In the genomic region with DNA sequence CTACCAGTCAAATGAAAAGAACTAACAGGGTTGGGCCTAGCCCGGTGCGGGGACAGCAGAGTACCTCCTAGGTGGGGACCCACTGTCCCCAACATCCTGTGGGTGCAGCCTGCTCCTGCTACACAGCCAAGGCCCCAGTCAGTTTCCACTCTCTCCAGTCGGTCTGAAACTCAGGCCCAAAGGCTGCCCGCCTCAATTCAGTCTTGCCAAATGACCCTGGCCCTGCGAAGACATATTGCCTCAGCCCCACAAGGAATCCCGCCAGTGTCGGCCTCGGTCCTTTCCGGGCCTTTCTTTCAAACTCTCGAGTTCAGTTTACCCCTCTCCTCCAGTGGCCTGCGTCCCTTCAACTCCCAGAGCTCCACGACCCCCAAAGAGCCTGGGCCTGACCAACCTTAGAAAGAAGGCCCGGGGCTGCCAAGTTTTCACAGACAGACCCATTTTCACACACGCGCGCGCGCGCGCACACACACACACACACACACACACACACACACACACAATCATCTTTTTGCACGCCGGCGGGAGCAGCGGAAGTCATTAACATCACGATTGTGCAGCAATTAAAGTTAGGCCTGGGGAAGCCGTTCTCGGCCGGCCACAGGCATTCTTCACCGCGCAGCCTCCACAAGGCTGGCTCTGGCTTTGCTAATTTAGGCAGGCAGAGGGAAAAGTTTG, we compare ENCODE assay signal across 12 mouse cellular contexts. TPM values are rescaled to one million over a fixed set of nuclear protein-coding genes. Genes with fewer than 3 reads are reported as not detected.
DNase-seq lines count a peak whose midpoint lies in the region; ATAC-seq and TF ChIP-seq lines count a peak whose summit lies in the region.
"Had no signal": no experiment of that assay in that cellular context is flagged by ENCODE, and none has a peak within 500 bp of the region (broad histone marks: within the 10 kb centered on the region; RNA-seq: fewer than 3 reads in every experiment).

No protein-coding gene starts in this region.

- TF ChIP-seq EP300 in heart, adult 2 months (IDR thresholded peaks at IDR 0.05; ENCODE audit: insufficient read depth, low read depth, low read length), result no peak

- ATAC-seq in kidney, embryonic 14.5 days (ENCODE audit: low FRiP score, low TSS enrichment), result no peak

- H3K4me3 ChIP-seq in heart, adult 2 months, result no peak overlapping the region
- peak overlapping the region; percentile 17; the same call in 1 of the 2 replicates for H3K4me3 ChIP-seq in kidney, embryonic 14.5 days (ENCODE audit: low read length)
- H3K4me3 ChIP-seq: left cerebral cortex, adult 2 months; midbrain, embryonic 10.5 days had no signal

- WGBS in heart, adult 2 months, result 28% methylated on average over 30 of the region's 30 CpGs
- WGBS in kidney, embryonic 14.5 days, result 11% methylated on average over 30 of the region's 30 CpGs

- H3K9me3 ChIP-seq in kidney, embryonic 14.5 days (ENCODE audit: control insufficient read depth, low read length), result no peaks in the 10 kb centered on the region
- H3K9me3 ChIP-seq: midbrain, embryonic 10.5 days had no signal

- no peaks in the 10 kb centered on the region for H3K4me1 ChIP-seq in heart, adult 2 months (ENCODE audit: control insufficient read depth, insufficient read depth, low read length)
- H3K4me1 ChIP-seq in kidney, embryonic 14.5 days (ENCODE audit: control insufficient read depth, insufficient read depth, low read length), result peaks cover 75% of the 10 kb centered on the region

- no peak for TF ChIP-seq CTCF in heart, adult 2 months (IDR thresholded peaks at IDR 0.05)

- no peaks in the 10 kb centered on the region for H3K79me2 ChIP-seq in heart, adult 2 months (replicated peaks; ENCODE audit: control insufficient read depth, insufficient read depth, low read length)

- no peaks in the 10 kb centered on the region for H3K36me3 ChIP-seq in heart, adult 2 months (ENCODE audit: control insufficient read depth, insufficient read depth, low read length)
- H3K36me3 ChIP-seq in kidney, embryonic 14.5 days (ENCODE audit: control insufficient read depth, insufficient read depth, low read length), result peaks cover 38% of the 10 kb centered on the region
- H3K36me3 ChIP-seq: midbrain, embryonic 10.5 days had no signal

- no peak overlapping the region for H3K9ac ChIP-seq in heart, adult 2 months (ENCODE audit: low read depth, low read length)
- peak overlapping the region; percentile 36 for H3K9ac ChIP-seq in kidney, embryonic 14.5 days (ENCODE audit: low read depth, low read length)

- H3K27ac ChIP-seq in heart, adult 2 months, result no peak overlapping the region
- peak overlapping the region; percentile 78 for H3K27ac ChIP-seq in kidney, embryonic 14.5 days (ENCODE audit: low read depth, low read length)
- H3K27ac ChIP-seq: left cerebral cortex, adult 2 months; midbrain, embryonic 10.5 days had no signal

- intact Hi-C loops in heart, adult 2 months (cut with DNase I), result no loop called here

- TF ChIP-seq POLR2A in heart, adult 2 months (IDR thresholded peaks at IDR 0.05; ENCODE audit: insufficient read depth, low read depth, low read length), result no peak

- peaks cover 26% of the 10 kb centered on the region for H3K27me3 ChIP-seq in heart, adult 2 months (ENCODE audit: control insufficient read depth, insufficient read depth, low read length)
- H3K27me3 ChIP-seq in kidney, embryonic 14.5 days (ENCODE audit: control insufficient read depth, insufficient read depth, low read length), result no peaks in the 10 kb centered on the region; the same call in 1 of the 2 replicates

- H3K4me2 ChIP-seq in kidney, embryonic 14.5 days (replicated peaks; ENCODE audit: low read depth, low read length), result peak overlapping the region; percentile 19

- peak; percentile 83 for DNase-seq in heart, adult 11 months
- no peak for DNase-seq in heart, adult 2 months
- DNase-seq in adrenal gland, postnatal 14 days, result peak; percentile 65
- DNase-seq in lung, postnatal 10 days, result peak; percentile 73
- DNase-seq in cerebellum, postnatal 4 days (ENCODE audit: low spot score in 2 of 2), result no peak
- no peak for DNase-seq in cerebellum, postnatal 25 days
- DNase-seq in frontal cortex, postnatal 10 days (ENCODE audit: low spot score in 2 of 2), result no peak
- DNase-seq: cerebellum, adult 11-12 months; heart, adult 18-20 months had no signal

RNA-seq across cellular contexts. Expression of a gene that starts 4.2 kb away (rescaled TPM):
- total RNA-seq in heart, adult 2 months (2021), result under 1 TPM; 0.26 to 0.45 TPM
- 0.94 and 0.96 TPM in 2 replicates for polyA plus RNA-seq in heart, adult 2 months (2012; rRNA removed)
- 25.8 and 26.3 TPM in 2 replicates for total RNA-seq in adrenal gland, postnatal 14 days (2021)
- polyA plus RNA-seq in kidney, embryonic 14.5 days (2014; fragmentation: Nextera tagmentation; extraction: Ambion mirVana), result 15.7 and 16.6 TPM in 2 replicates
- total RNA-seq: left cerebral cortex, adult 2 months had no signal
- polyA plus RNA-seq: midbrain, embryonic 10.5 days had no signal

RNA-seq across cellular contexts. Expression of a gene that starts 8.3 kb away (rescaled TPM):
- not detected for total RNA-seq in heart, adult 2 months (2021)
- polyA plus RNA-seq in heart, adult 2 months (2012; rRNA removed), result not detected in 2 replicates
- total RNA-seq in adrenal gland, postnatal 14 days (2021), result 3.7 and 5.9 TPM in 2 replicates
- polyA plus RNA-seq in kidney, embryonic 14.5 days (2014; fragmentation: Nextera tagmentation; extraction: Ambion mirVana), result 4.4 TPM in 2 replicates
- total RNA-seq: heart, adult 18-20 months; left cerebral cortex, adult 2 months had no signal
- polyA plus RNA-seq: midbrain, embryonic 10.5 days had no signal

RNA-seq across cellular contexts. Expression of a gene that starts 8.7 kb away (rescaled TPM):
- under 1 TPM; 0.14 to 0.34 TPM for total RNA-seq in heart, adult 2 months (2021)
- 0.76 and 0.84 TPM in 2 replicates for polyA plus RNA-seq in heart, adult 2 months (2012; rRNA removed)
- 6.4 and 7.3 TPM in 2 replicates for total RNA-seq in adrenal gland, postnatal 14 days (2021)
- polyA plus RNA-seq in kidney, embryonic 14.5 days (2014; fragmentation: Nextera tagmentation; extraction: Ambion mirVana), result 3.1 and 3.6 TPM in 2 replicates
- total RNA-seq: left cerebral cortex, adult 2 months had no signal
- polyA plus RNA-seq: midbrain, embryonic 10.5 days had no signal

RNA-seq across cellular contexts. Expression of a gene that starts 12.9 kb away (rescaled TPM):
- under 1 TPM; 0.55 to 0.76 TPM for total RNA-seq in heart, adult 2 months (2021)
- 0.53 and 1.3 TPM in 2 replicates for polyA plus RNA-seq in heart, adult 2 months (2012; rRNA removed)
- 6.9 and 10.5 TPM in 2 replicates for total RNA-seq in adrenal gland, postnatal 14 days (2021)
- polyA plus RNA-seq in kidney, embryonic 14.5 days (2014; fragmentation: Nextera tagmentation; extraction: Ambion mirVana), result 9.7 and 13.6 TPM in 2 replicates
- total RNA-seq: left cerebral cortex, adult 2 months had no signal
- polyA plus RNA-seq: midbrain, embryonic 10.5 days had no signal

RNA-seq across cellular contexts. Expression of a gene that starts 12.9 kb away (rescaled TPM):
- not detected for total RNA-seq in heart, adult 2 months (2021)
- polyA plus RNA-seq in heart, adult 2 months (2012; rRNA removed), result not detected in 2 replicates
- total RNA-seq in adrenal gland, postnatal 14 days (2021), result 1.3 and 1.4 TPM in 2 replicates
- not detected in 2 replicates for polyA plus RNA-seq in kidney, embryonic 14.5 days (2014; fragmentation: Nextera tagmentation; extraction: Ambion mirVana)
- total RNA-seq: heart, adult 18-20 months; left cerebral cortex, adult 2 months had no signal
- polyA plus RNA-seq: midbrain, embryonic 10.5 days had no signal

Comparison
In these comparisons a context has a peak if more than half of its experiments do, and no peak if none do; other contexts are left out.
1. DNase-seq: peak in heart, adult 11 months (single experiment), adrenal gland, postnatal 14 days (single experiment) and lung, postnatal 10 days (single experiment); none in heart, adult 2 months (0 of 2), cerebellum, postnatal 4 days (0 of 2), cerebellum, postnatal 25 days (0 of 2) and frontal cortex, postnatal 10 days (0 of 2).
2. RNA of a gene that starts 4.2 kb away (total RNA-seq): 25.8 to 26.3 TPM in adrenal gland, postnatal 14 days; 0.26 to 0.45 TPM in heart, adult 2 months; every median in the first group is over 10 times any median in the second.